9 mouse cellular contexts compared by ENCODE assay signal in the genomic region with DNA sequence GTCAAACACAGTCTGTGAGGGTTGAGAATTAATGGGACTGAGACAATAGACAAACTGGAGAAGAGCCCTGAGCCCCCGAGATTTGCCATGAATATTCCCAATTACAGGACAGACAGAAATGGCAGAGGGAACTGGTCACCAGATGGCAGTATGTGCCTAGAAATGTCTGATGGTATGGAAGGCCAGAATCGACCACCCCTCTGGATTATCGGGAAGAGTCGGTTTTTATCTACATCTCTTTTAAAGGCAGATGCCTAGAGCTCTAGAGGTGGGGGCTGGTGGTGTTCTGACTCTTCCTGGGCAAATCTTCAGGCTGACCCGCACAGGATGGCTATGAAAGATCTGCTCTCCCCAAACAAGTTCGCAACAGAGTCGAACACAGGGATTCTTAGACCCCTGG. TPM values are rescaled to one million over a fixed set of nuclear protein-coding genes. Genes with fewer than 3 reads are reported as not detected.
DNase-seq lines count a peak whose midpoint lies in the region; ATAC-seq and TF ChIP-seq lines count a peak whose summit lies in the region.
"Had no signal": no experiment of that assay in that cellular context is flagged by ENCODE, and none has a peak within 500 bp of the region (broad histone marks: within the 10 kb centered on the region; RNA-seq: fewer than 3 reads in every experiment).

No protein-coding gene starts in this region.

- H3K9me3 ChIP-seq in lung, embryonic 14.5 days (ENCODE audit: low read depth, low read length) = no peaks in the 10 kb centered on the region
- H3K9me3 ChIP-seq in forebrain, embryonic 16.5 days (ENCODE audit: control insufficient read depth, low read length) = no peaks in the 10 kb centered on the region
- H3K9me3 ChIP-seq: limb, embryonic 15.5 days had no signal

- H3K4me2 ChIP-seq in lung, embryonic 14.5 days = no peak overlapping the region
- H3K4me2 ChIP-seq in forebrain, embryonic 16.5 days (ENCODE audit: low read length) = peak overlapping the region; percentile 16; the same call in 1 of the 2 replicates
- H3K4me2 ChIP-seq: limb, embryonic 15.5 days had no signal

- H3K4me1 ChIP-seq in cerebellum, adult 2 months (ENCODE audit: control insufficient read depth, insufficient read depth, low read length) = no peaks in the 10 kb centered on the region
- no peaks in the 10 kb centered on the region for H3K4me1 ChIP-seq in lung, embryonic 14.5 days (ENCODE audit: insufficient read depth)
- H3K4me1 ChIP-seq in forebrain, embryonic 16.5 days (replicated peaks; ENCODE audit: control insufficient read depth, insufficient read depth, low read length) = 0 out of 2 replicates have a peak, but pooled peaks cover 2% of the 10 kb centered on the region
- H3K4me1 ChIP-seq: limb, embryonic 15.5 days had no signal

- no peak for ATAC-seq in lung, embryonic 14.5 days (ENCODE audit: insufficient read depth)
- ATAC-seq in forebrain, embryonic 16.5 days = peak; percentile 84
- no peak for ATAC-seq in erythroid progenitor cell, adult 5-6 weeks (replicated peaks; ENCODE audit: low FRiP score, poor library complexity, severe bottlenecking)

- TF ChIP-seq POLR2A in cerebellum, adult 2 months (IDR thresholded peaks at IDR 0.05; ENCODE audit: borderline replicate concordance, insufficient read depth, low read length) = no peak

- peak; percentile 13 to 36 for DNase-seq in cerebellum, adult 2 months
- DNase-seq in cerebellum, adult 9-10 months = no peak
- peak; percentile 85 for DNase-seq in lung, embryonic 14.5 days
- no peak for DNase-seq in lung, postnatal 25 days (ENCODE audit: low spot score)
- DNase-seq in lung, postnatal 10 days = peak; percentile 46
- no peak for DNase-seq in B cell, adult 2 months

- 22% methylated on average over 7 of the region's 7 CpGs for WGBS in cerebellum, adult 2 months
- WGBS in lung, embryonic 14.5 days = 20% methylated on average over 7 of the region's 7 CpGs
- 20% methylated on average over 7 of the region's 7 CpGs for WGBS in forebrain, embryonic 16.5 days

- no peak overlapping the region for H3K4me3 ChIP-seq in cerebellum, adult 2 months (replicated peaks; ENCODE audit: insufficient read depth, low read depth, low read length)
- no peak overlapping the region for H3K4me3 ChIP-seq in lung, embryonic 14.5 days (ENCODE audit: low read depth, low read length)
- no peak overlapping the region for H3K4me3 ChIP-seq in forebrain, embryonic 16.5 days (replicated peaks; ENCODE audit: low read length)
- H3K4me3 ChIP-seq: limb, embryonic 15.5 days had no signal

- no peak overlapping the region for H3K27ac ChIP-seq in cerebellum, adult 2 months (ENCODE audit: insufficient read depth, low read length)
- no peak overlapping the region for H3K27ac ChIP-seq in lung, embryonic 14.5 days (ENCODE audit: low read depth)
- H3K27ac ChIP-seq in forebrain, embryonic 16.5 days (ENCODE audit: low read length) = no peak overlapping the region
- H3K27ac ChIP-seq: limb, embryonic 15.5 days had no signal

- no peak overlapping the region for H3K9ac ChIP-seq in lung, embryonic 14.5 days
- no peak overlapping the region for H3K9ac ChIP-seq in forebrain, embryonic 16.5 days (replicated peaks; ENCODE audit: low read depth, low read length)
- H3K9ac ChIP-seq: limb, embryonic 15.5 days had no signal

- peak; percentile 71 for TF ChIP-seq CTCF in cerebellum, adult 2 months (IDR thresholded peaks at IDR 0.05; ENCODE audit: borderline replicate concordance, insufficient read depth, low read depth, low read length)
- peak; percentile 73 for TF ChIP-seq CTCF in lung, embryonic 14.5 days (IDR thresholded peaks at IDR 0.05; ENCODE audit: low read depth)

- H3K36me3 ChIP-seq in lung, embryonic 14.5 days (ENCODE audit: insufficient read depth) = no peaks in the 10 kb centered on the region
- no peaks in the 10 kb centered on the region for H3K36me3 ChIP-seq in forebrain, embryonic 16.5 days (ENCODE audit: control insufficient read depth, insufficient read depth)
- H3K36me3 ChIP-seq: limb, embryonic 15.5 days had no signal

- H3K27me3 ChIP-seq in cerebellum, adult 2 months (ENCODE audit: control insufficient read depth, insufficient read depth, low read length) = no peaks in the 10 kb centered on the region
- no peaks in the 10 kb centered on the region for H3K27me3 ChIP-seq in lung, embryonic 14.5 days (ENCODE audit: insufficient read depth, low read length)
- H3K27me3 ChIP-seq in forebrain, embryonic 16.5 days (replicated peaks; ENCODE audit: control insufficient read depth, insufficient read depth, low read length) = no peaks in the 10 kb centered on the region
- H3K27me3 ChIP-seq: limb, embryonic 15.5 days had no signal

RNA-seq across cellular contexts. Expression of a gene that starts 17.9 kb away (rescaled TPM):
- 24.5 and 25.2 TPM in 2 replicates for polyA plus RNA-seq in cerebellum, adult 2 months (2012; rRNA removed)
- 83.2 and 87.0 TPM in 2 replicates for polyA plus RNA-seq in lung, embryonic 14.5 days (2014; fragmentation: Nextera tagmentation; extraction: Ambion mirVana)
- 64.9 and 83.6 TPM in 2 replicates for polyA plus RNA-seq in forebrain, embryonic 16.5 days (2015; fragmentation: Nextera tagmentation; extraction: Ambion mirVana)
- 31.9 and 42.9 TPM in 2 replicates for total RNA-seq in erythroid progenitor cell, adult 5-6 weeks (2015; ENCODE audit: low replicate concordance)
- total RNA-seq in erythroid progenitor cell, adult 5-6 weeks (2017; ENCODE audit: low replicate concordance) = 23.4 and 57.8 TPM in 2 replicates

Comparison
In these comparisons a context has a peak if more than half of its experiments do, and no peak if none do; other contexts are left out.
1. DNase-seq: peak in cerebellum, adult 2 months (2 of 2), lung, embryonic 14.5 days (single experiment) and lung, postnatal 10 days (single experiment); none in cerebellum, adult 9-10 months (single experiment), lung, postnatal 25 days (single experiment) and B cell, adult 2 months (0 of 2).